Mouse (Mus musculus): ENCODE measurements around the gene Trim3. TPM values are rescaled to one million over a fixed set of nuclear protein-coding genes. Genes with fewer than 3 reads are reported as not detected.

Trim3 gene
- 3.5 and 4.9 TPM in 2 replicates for polyA plus RNA-seq (2015; fragmentation: Nextera tagmentation; extraction: Ambion mirVana)

- peak within 1 kb of the TSS; percentile 63 for H3K9ac ChIP-seq
- H3K4me1 ChIP-seq (replicated peaks): peaks cover 26% of the 10 kb centered on the region
- H3K4me3 ChIP-seq (replicated peaks): peak within 1 kb of the TSS; percentile 69
- 0 out of 2 replicates have a peak within 1 kb of the TSS, but pooled peaks have one; percentile 6 for H3K27ac ChIP-seq (replicated peaks)
- peaks cover 15% of the 10 kb centered on the region for H3K36me3 ChIP-seq (replicated peaks)
- peak within 1 kb of the TSS; percentile 93 for H3K4me2 ChIP-seq
- WGBS (ENCODE audit: insufficient replicate concordance): under 1% methylated on average over 53 of the region's 71 CpGs
- no peaks in the 10 kb centered on the region for H3K9me3 ChIP-seq (replicated peaks)
- H3K27me3 ChIP-seq: peaks cover 33% of the 10 kb centered on the region
- peak; percentile 86 for ATAC-seq (ENCODE audit: insufficient read depth)
Observed at GRCm38 (mm10) chr7:105633127-105633800, at the start of gene Trim3. Gene Trim3, minus strand, starts transcription at chr7:105633571.

- peak within 1 kb of the TSS; percentile 45; the same call in 1 of the 2 replicates for H3K27ac ChIP-seq (replicated peaks)
- 3% methylated on average over 17 of the region's 17 CpGs for WGBS (ENCODE audit: insufficient replicate concordance)
Observed at GRCm38 (mm10) chr7:105650639-105651435, 17.5 kb upstream of the Trim3 start, which contains the start of gene Dnhd1. Gene Dnhd1, plus strand, starts transcription at chr7:105650827.

DNA sequence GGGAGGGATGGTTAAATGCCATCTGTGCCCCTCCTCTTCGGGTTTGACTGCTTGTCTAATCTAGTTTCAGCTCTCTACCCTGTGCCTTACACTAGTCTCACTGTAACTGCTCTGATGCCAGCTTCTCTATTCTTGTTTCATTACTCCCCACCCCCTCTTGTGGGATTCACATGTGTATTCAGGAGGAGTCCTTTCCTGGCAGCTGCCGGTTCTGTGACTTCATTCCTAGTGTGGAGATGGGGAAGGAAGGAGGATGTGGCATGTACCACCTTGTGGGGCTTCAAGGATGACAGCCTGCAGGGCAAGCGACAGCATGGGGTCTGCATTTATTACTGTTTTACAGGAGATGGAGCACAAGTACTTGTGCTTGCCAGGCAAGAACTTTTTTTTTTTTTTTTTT, 8.6 kb upstream of the Trim3 start:
- no peak overlapping the region for H3K9ac ChIP-seq
- 0 out of 2 replicates have a peak overlapping the region, but pooled peaks have one; percentile 80 for H3K27ac ChIP-seq (replicated peaks)
- no peaks in the 10 kb centered on the region for H3K9me3 ChIP-seq (replicated peaks)
- peaks cover 20% of the 10 kb centered on the region for H3K36me3 ChIP-seq (replicated peaks)
- H3K4me3 ChIP-seq (replicated peaks): no peak overlapping the region
- no peaks in the 10 kb centered on the region for H3K27me3 ChIP-seq
- no peak for ATAC-seq (ENCODE audit: insufficient read depth)
- peak overlapping the region; percentile 96 for H3K4me2 ChIP-seq
- H3K4me1 ChIP-seq (replicated peaks): peaks cover 30% of the 10 kb centered on the region
- WGBS (ENCODE audit: insufficient replicate concordance): 46% methylated on average over 3 of the region's 3 CpGs

More at GRCm38 (mm10) chr7:105650639-105651435, 17.5 kb upstream of the Trim3 start, which contains the start of gene Dnhd1:
- H3K9me3 ChIP-seq (replicated peaks): no peaks in the 10 kb centered on the region
- H3K4me2 ChIP-seq: peak within 1 kb of the TSS; percentile 72
- 0 out of 2 replicates have a peak, but pooled peaks cover 8% of the 10 kb centered on the region for H3K36me3 ChIP-seq (replicated peaks)
- H3K4me1 ChIP-seq (replicated peaks): peaks cover 15% of the 10 kb centered on the region
- ATAC-seq (ENCODE audit: insufficient read depth): peak; percentile 92
- H3K4me3 ChIP-seq (replicated peaks): peak within 1 kb of the TSS; percentile 48
- H3K9ac ChIP-seq: peak within 1 kb of the TSS; percentile 41
- no peaks in the 10 kb centered on the region for H3K27me3 ChIP-seq

DNA sequence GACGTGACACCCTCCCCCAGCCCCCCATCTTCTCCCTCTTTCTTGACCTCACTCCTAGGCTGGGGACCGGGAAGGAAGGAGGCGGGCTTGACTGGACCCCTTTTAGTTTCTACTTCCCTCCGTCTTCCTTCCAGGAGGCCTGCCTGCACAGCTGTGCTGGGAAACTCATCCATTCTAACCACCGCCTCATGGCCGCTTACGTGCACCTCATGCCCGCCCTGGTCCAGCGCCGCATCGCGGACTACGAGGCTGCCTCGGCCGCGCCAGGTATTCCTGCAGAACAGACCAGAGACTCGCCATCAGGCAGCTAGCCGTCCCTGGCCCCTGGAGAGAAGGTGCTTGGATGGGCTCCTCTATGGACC, 7.5 kb upstream of the Trim3 start:
- H3K27me3 ChIP-seq: no peaks in the 10 kb centered on the region
- H3K4me1 ChIP-seq (replicated peaks): peaks cover 34% of the 10 kb centered on the region
- peak overlapping the region; percentile 96 for H3K4me2 ChIP-seq
- H3K9me3 ChIP-seq (replicated peaks): no peaks in the 10 kb centered on the region
- H3K36me3 ChIP-seq (replicated peaks): peaks cover 25% of the 10 kb centered on the region
- H3K9ac ChIP-seq: peak overlapping the region; percentile 67
- H3K4me3 ChIP-seq (replicated peaks): peak overlapping the region; percentile 76
- peak; percentile 14 for ATAC-seq (ENCODE audit: insufficient read depth)
- 0% methylated on average over 18 of the region's 18 CpGs for WGBS (ENCODE audit: insufficient replicate concordance)
- peak overlapping the region; percentile 80 for H3K27ac ChIP-seq (replicated peaks)

DNA sequence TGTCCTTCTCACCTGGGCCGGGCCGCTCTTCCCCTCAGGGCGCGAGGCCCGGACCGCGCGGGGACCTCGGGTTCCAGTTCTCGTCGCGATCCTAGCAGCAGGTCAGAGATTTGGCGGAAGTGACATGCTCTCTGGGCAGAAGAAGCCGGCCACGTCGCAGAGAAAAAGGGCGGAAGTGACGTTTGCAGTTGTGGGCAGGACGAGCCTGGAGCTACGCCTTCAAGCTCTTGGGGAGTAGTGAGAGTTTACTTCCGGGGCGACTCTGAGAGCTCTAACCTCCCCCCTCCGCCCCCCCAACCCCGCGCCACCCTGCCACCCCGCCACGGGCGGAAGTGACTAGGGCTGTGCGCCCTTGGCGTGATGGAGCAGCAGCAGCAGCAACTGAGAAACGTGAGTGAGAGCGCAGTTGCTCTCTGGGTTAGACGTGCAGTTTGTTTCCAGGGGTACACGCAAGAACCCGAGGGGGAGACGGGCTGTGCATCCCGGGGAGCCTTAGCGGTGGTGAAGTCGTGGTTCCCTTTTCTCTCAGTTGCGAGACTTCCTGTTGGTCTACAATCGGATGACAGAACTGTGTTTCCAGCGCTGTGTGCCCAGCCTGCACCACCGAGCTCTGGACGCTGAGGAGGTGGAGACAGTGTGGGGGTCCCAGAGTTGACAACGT, 7.0 kb upstream of the Trim3 start, which contains the start of the genes Arfip2 and Gm45799:
Gene Arfip2 (minus strand): TSS at position 184 of the 661 bp plus-strand sequence.
Gene Gm45799 (plus strand): TSS at position 320 of the 661 bp plus-strand sequence.
- no peaks in the 10 kb centered on the region for H3K27me3 ChIP-seq
- peak within 1 kb of the TSS; percentile 67 for H3K9ac ChIP-seq
- under 1% methylated on average over 45 of the region's 45 CpGs for WGBS (ENCODE audit: insufficient replicate concordance)
- ATAC-seq (ENCODE audit: insufficient read depth): peak; percentile 95
- H3K9me3 ChIP-seq (replicated peaks): no peaks in the 10 kb centered on the region
- H3K4me2 ChIP-seq: peak within 1 kb of the TSS; percentile 96
- H3K4me3 ChIP-seq (replicated peaks): peak within 1 kb of the TSS; percentile 76
- peaks cover 36% of the 10 kb centered on the region for H3K4me1 ChIP-seq (replicated peaks)
- H3K27ac ChIP-seq (replicated peaks): peak within 1 kb of the TSS; percentile 80
- H3K36me3 ChIP-seq (replicated peaks): peaks cover 27% of the 10 kb centered on the region

GRCm38 (mm10) chr7:105639756-105640155, 6.4 kb upstream of the Trim3 start, which contains the start of gene Timm10b:
Gene Timm10b, plus strand, starts transcription at chr7:105640056.
- peak within 1 kb of the TSS; percentile 80 for H3K27ac ChIP-seq (replicated peaks)
- H3K36me3 ChIP-seq (replicated peaks): peaks cover 24% of the 10 kb centered on the region
- H3K9me3 ChIP-seq (replicated peaks): no peaks in the 10 kb centered on the region
- H3K27me3 ChIP-seq: no peaks in the 10 kb centered on the region
- ATAC-seq (ENCODE audit: insufficient read depth): peak; percentile 4; the same call in 1 of the 2 replicates
- peak within 1 kb of the TSS; percentile 96 for H3K4me2 ChIP-seq
- peak within 1 kb of the TSS; percentile 67 for H3K9ac ChIP-seq
- H3K4me3 ChIP-seq (replicated peaks): peak within 1 kb of the TSS; percentile 76
- H3K4me1 ChIP-seq (replicated peaks): peaks cover 36% of the 10 kb centered on the region
- 0% methylated on average over 2 of the region's 2 CpGs for WGBS (ENCODE audit: insufficient replicate concordance)

GRCm38 (mm10) chr7:105639304-105639703, 5.9 kb upstream of the Trim3 start:
- no peak for ATAC-seq (ENCODE audit: insufficient read depth)
- 53% methylated on average over 9 of the region's 9 CpGs for WGBS (ENCODE audit: insufficient replicate concordance)
- peaks cover 39% of the 10 kb centered on the region for H3K4me1 ChIP-seq (replicated peaks)

GRCm38 (mm10) chr7:105638776-105639175, 5.4 kb upstream of the Trim3 start:
- H3K27me3 ChIP-seq: peaks cover 7% of the 10 kb centered on the region
- ATAC-seq (ENCODE audit: insufficient read depth): no peak
- no peak overlapping the region for H3K4me3 ChIP-seq (replicated peaks)
- peaks cover 45% of the 10 kb centered on the region for H3K4me1 ChIP-seq (replicated peaks)
- H3K9ac ChIP-seq: no peak overlapping the region
- 78% methylated on average over 6 of the region's 6 CpGs for WGBS (ENCODE audit: insufficient replicate concordance)
- no peak overlapping the region for H3K4me2 ChIP-seq
- no peak overlapping the region for H3K27ac ChIP-seq (replicated peaks)
- peaks cover 22% of the 10 kb centered on the region for H3K36me3 ChIP-seq (replicated peaks)
- H3K9me3 ChIP-seq (replicated peaks): no peaks in the 10 kb centered on the region

More at GRCm38 (mm10) chr7:105639304-105639703, 5.9 kb upstream of the Trim3 start:
- Histone ChIP-seq H3K36me3 (replicated peaks) (peaks cover 23% of the 10 kb centered on the region), H3K9me3 (replicated peaks) (no peaks in the 10 kb centered on the region), H3K4me2 (peak overlapping the region; percentile 96), H3K27ac (replicated peaks) (no peak overlapping the region), H3K9ac (peak overlapping the region; percentile 67), H3K4me3 (replicated peaks) (peak overlapping the region; percentile 76), H3K27me3 (0 out of 2 replicates have a peak, but pooled peaks cover 2% of the 10 kb centered on the region)

- WGBS (ENCODE audit: insufficient replicate concordance): 67% methylated on average over 2 of the region's 2 CpGs
- H3K4me2 ChIP-seq: no peak overlapping the region
- peaks cover 39% of the 10 kb centered on the region for H3K4me1 ChIP-seq (replicated peaks)
- no peak for ATAC-seq (ENCODE audit: insufficient read depth)
- peaks cover 33% of the 10 kb centered on the region for H3K27me3 ChIP-seq
- H3K4me3 ChIP-seq (replicated peaks): no peak overlapping the region
- no peak overlapping the region for H3K27ac ChIP-seq (replicated peaks)
- H3K9ac ChIP-seq: no peak overlapping the region
- H3K9me3 ChIP-seq (replicated peaks): no peaks in the 10 kb centered on the region
- peaks cover 15% of the 10 kb centered on the region for H3K36me3 ChIP-seq (replicated peaks)
Observed at GRCm38 (mm10) chr7:105635726-105636125, 2.4 kb upstream of the Trim3 start.

DNA sequence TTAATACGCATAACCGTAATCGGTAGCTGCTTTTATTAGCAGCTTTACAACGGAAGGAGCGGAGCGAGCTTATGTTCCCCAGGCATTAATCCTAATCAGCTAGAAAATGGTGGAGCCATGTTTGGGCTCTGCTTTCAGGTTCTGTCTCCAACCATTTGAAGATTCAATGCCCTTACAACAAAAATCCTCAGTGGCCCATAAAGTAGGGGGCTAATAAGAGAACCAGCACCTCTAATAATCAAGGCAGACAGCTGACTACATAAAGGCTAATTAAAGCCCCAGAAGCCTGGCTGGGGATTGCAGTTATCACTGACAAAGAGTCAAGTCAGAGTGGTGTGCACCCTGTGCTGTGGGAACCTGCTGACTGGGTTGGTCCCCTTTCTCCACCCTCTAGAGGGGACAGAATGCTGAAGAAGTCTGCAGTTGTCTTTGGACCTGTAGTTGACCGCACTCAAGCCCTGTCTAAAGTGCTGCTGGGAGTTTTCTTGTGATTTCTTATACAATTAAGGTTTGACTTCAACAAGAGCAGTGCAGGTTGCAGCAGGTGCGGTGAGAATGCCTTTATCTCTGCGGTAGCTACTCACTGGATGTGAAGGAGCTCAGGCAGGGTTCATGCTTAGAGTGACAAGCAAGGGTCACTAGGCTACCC, 1.0 kb upstream of the Trim3 start:
- WGBS (ENCODE audit: insufficient replicate concordance): 49% methylated on average over 9 of the region's 9 CpGs
- Histone ChIP-seq H3K4me1 (replicated peaks) (peaks cover 31% of the 10 kb centered on the region), H3K27ac (replicated peaks) (no peak overlapping the region), H3K27me3 (peaks cover 33% of the 10 kb centered on the region), H3K9ac (peak overlapping the region; percentile 63; the same call in 1 of the 2 replicates), H3K9me3 (replicated peaks) (no peaks in the 10 kb centered on the region), H3K4me3 (replicated peaks) (peak overlapping the region; percentile 69), H3K36me3 (replicated peaks) (peaks cover 15% of the 10 kb centered on the region), H3K4me2 (peak overlapping the region; percentile 93)
- ATAC-seq (ENCODE audit: insufficient read depth): no peak

Measured in liver, embryonic 15.5 days (tissue).